Mouse (Mus musculus) E14TG2a.4 (cell line): ENCODE data around the gene Fam193b.

Experiments
- CTCF ChIP-seq: conservative IDR thresholded peaks from 2 replicates; pipeline ENCODE4 v1.5.1; 2014; ENCODE audit warnings: low read length
- NANOG ChIP-seq: IDR thresholded peaks from 2 replicates; pipeline ENCODE4 v1.6.1; 2014; ENCODE audit warnings: borderline replicate concordance, low read length, mixed read lengths

- TF ChIP-seq CTCF: no peak
- no peak for TF ChIP-seq NANOG
Observed at GRCm38 (mm10) chr13:55504390-55504789, 66.5 kb downstream of the Fam193b start.
